Mouse (Mus musculus): ENCODE data around the gene Xirp1. TPM values are rescaled to one million over a fixed set of nuclear protein-coding genes. Genes with fewer than 3 reads are reported as not detected.

Gene Xirp1
- polyA plus RNA-seq, 1 experiment from 2014 or later: not detected

- Histone ChIP-seq H3K9me3 (ENCODE audit: control insufficient read depth, low read length) (no peaks in the 10 kb centered on the region), H3K4me2 (replicated peaks; ENCODE audit: low read depth, low read length) (no peak overlapping the region), H3K9ac (ENCODE audit: low read depth, low read length) (no peak overlapping the region), H3K27me3 (ENCODE audit: control insufficient read depth, insufficient read depth, low read length) (no peaks in the 10 kb centered on the region), H3K36me3 (ENCODE audit: control insufficient read depth, insufficient read depth, low read length) (no peaks in the 10 kb centered on the region), H3K4me1 (ENCODE audit: control insufficient read depth, insufficient read depth, low read length) (no peaks in the 10 kb centered on the region), H3K27ac (ENCODE audit: low read depth, low read length) (no peak overlapping the region), H3K4me3 (ENCODE audit: low read length) (no peak overlapping the region)
- 51% methylated on average over 8 of the region's 8 CpGs for WGBS
- ATAC-seq (ENCODE audit: low FRiP score, low TSS enrichment): no peak
Measured at GRCm38 (mm10) chr9:120054545-120055277, 31.3 kb upstream of the Xirp1 start.

DNA sequence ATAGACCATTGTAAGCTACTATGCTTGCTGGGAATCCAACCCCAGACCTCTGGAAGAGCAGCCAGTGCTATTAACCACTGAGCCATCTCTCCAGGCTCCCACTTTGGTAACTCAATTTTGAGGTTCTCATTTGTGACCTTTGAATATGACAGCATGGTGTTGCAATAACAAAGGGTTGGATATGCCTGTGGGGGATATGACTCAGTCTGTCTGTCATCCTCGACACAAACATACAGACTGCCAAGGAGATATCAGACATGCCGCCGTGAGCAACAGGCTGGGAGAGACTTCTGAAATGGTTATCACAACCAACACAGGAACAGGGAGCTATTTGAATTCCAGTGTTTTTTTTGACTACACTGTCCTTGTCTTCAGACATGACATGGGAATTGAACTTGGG, 26.0 kb upstream of the Xirp1 start:
- no peak for ATAC-seq (ENCODE audit: low FRiP score, low TSS enrichment)
- Histone ChIP-seq H3K36me3 (ENCODE audit: control insufficient read depth, insufficient read depth, low read length) (no peaks in the 10 kb centered on the region), H3K4me3 (ENCODE audit: low read length) (no peak overlapping the region), H3K27me3 (ENCODE audit: control insufficient read depth, insufficient read depth, low read length) (no peaks in the 10 kb centered on the region), H3K4me1 (ENCODE audit: control insufficient read depth, insufficient read depth, low read length) (no peaks in the 10 kb centered on the region), H3K4me2 (replicated peaks; ENCODE audit: low read depth, low read length) (no peak overlapping the region), H3K9ac (ENCODE audit: low read depth, low read length) (no peak overlapping the region), H3K9me3 (ENCODE audit: control insufficient read depth, low read length) (no peaks in the 10 kb centered on the region), H3K27ac (ENCODE audit: low read depth, low read length) (no peak overlapping the region)
- WGBS: 88% methylated on average over 3 of the region's 3 CpGs

DNA sequence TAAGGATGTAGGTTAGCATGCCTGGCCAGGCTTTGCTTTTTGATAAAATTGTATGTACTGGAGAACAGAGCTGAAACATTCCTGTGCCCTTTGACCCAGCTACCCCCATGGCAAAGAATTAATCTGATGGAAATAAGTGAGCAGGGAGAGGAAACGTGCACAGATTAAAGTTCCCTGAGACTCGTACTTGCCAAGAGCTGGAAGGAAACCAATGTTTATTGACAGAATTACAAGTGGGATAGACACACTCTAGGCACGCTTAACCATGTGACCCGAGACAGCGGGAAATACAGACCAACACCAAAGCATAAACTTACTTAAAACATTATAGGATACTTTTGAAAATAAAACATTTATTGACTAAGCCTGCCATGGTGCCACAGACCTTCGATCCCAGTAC, 25.1 kb upstream of the Xirp1 start:
- WGBS: 74% methylated on average over 6 of the region's 6 CpGs
- no peak for ATAC-seq (ENCODE audit: low FRiP score, low TSS enrichment)
- Histone ChIP-seq H3K36me3 (ENCODE audit: control insufficient read depth, insufficient read depth, low read length) (no peaks in the 10 kb centered on the region), H3K9ac (ENCODE audit: low read depth, low read length) (no peak overlapping the region), H3K9me3 (ENCODE audit: control insufficient read depth, low read length) (no peaks in the 10 kb centered on the region), H3K4me1 (ENCODE audit: control insufficient read depth, insufficient read depth, low read length) (no peaks in the 10 kb centered on the region), H3K27me3 (ENCODE audit: control insufficient read depth, insufficient read depth, low read length) (no peaks in the 10 kb centered on the region), H3K4me3 (ENCODE audit: low read length) (no peak overlapping the region), H3K4me2 (replicated peaks; ENCODE audit: low read depth, low read length) (no peak overlapping the region), H3K27ac (ENCODE audit: low read depth, low read length) (no peak overlapping the region)

- 82% methylated on average over 7 of the region's 7 CpGs for WGBS
- no peak overlapping the region for H3K27ac ChIP-seq (ENCODE audit: low read depth, low read length)
- no peak for ATAC-seq (ENCODE audit: low FRiP score, low TSS enrichment)
- no peaks in the 10 kb centered on the region for H3K4me1 ChIP-seq (ENCODE audit: control insufficient read depth, insufficient read depth, low read length)
- H3K27me3 ChIP-seq (ENCODE audit: control insufficient read depth, insufficient read depth, low read length): no peaks in the 10 kb centered on the region
- no peak overlapping the region for H3K4me2 ChIP-seq (replicated peaks; ENCODE audit: low read depth, low read length)
- H3K9ac ChIP-seq (ENCODE audit: low read depth, low read length): no peak overlapping the region
- no peaks in the 10 kb centered on the region for H3K9me3 ChIP-seq (ENCODE audit: control insufficient read depth, low read length)
- no peaks in the 10 kb centered on the region for H3K36me3 ChIP-seq (ENCODE audit: control insufficient read depth, insufficient read depth, low read length)
- H3K4me3 ChIP-seq (ENCODE audit: low read length): no peak overlapping the region
Measured at GRCm38 (mm10) chr9:120043115-120043514, 19.7 kb upstream of the Xirp1 start.

GRCm38 (mm10) chr9:120037414-120037813, 14.0 kb upstream of the Xirp1 start:
- 85% methylated on average over 7 of the region's 7 CpGs for WGBS
- H3K36me3 ChIP-seq (ENCODE audit: control insufficient read depth, insufficient read depth, low read length): no peaks in the 10 kb centered on the region
- no peak for ATAC-seq (ENCODE audit: low FRiP score, low TSS enrichment)

DNA sequence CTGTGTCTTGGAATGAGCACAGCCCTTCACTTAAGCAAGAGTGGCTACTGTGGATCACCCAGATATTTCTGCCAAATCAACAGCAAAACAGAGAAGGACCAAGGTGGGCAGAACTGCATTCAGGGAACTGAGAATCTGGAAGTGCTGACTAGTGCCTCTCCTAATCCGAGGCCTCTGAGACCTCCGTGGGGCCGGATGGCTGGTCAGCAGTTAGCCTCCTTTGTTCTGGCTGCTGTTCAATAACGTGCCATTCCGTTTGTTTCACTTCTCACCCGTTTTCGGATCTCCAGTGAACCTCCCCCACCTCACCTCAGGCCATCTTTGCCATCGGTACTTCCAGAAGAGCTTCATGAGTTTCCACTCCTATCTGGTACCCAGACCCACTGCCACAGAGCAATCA, 11.0 kb upstream of the Xirp1 start:
- Histone ChIP-seq H3K9me3 (ENCODE audit: control insufficient read depth, low read length) (no peaks in the 10 kb centered on the region), H3K27me3 (ENCODE audit: control insufficient read depth, insufficient read depth, low read length) (no peaks in the 10 kb centered on the region), H3K9ac (ENCODE audit: low read depth, low read length) (no peak overlapping the region), H3K4me3 (ENCODE audit: low read length) (no peak overlapping the region), H3K27ac (ENCODE audit: low read depth, low read length) (no peak overlapping the region), H3K4me1 (ENCODE audit: control insufficient read depth, insufficient read depth, low read length) (no peaks in the 10 kb centered on the region), H3K4me2 (replicated peaks; ENCODE audit: low read depth, low read length) (no peak overlapping the region), H3K36me3 (ENCODE audit: control insufficient read depth, insufficient read depth, low read length) (no peaks in the 10 kb centered on the region)
- 75% methylated on average over 8 of the region's 8 CpGs for WGBS
- no peak for ATAC-seq (ENCODE audit: low FRiP score, low TSS enrichment)

More at GRCm38 (mm10) chr9:120037414-120037813, 14.0 kb upstream of the Xirp1 start:
- H3K9ac ChIP-seq (ENCODE audit: low read depth, low read length): no peak overlapping the region
- H3K27me3 ChIP-seq (ENCODE audit: control insufficient read depth, insufficient read depth, low read length): no peaks in the 10 kb centered on the region
- no peak overlapping the region for H3K4me3 ChIP-seq (ENCODE audit: low read length)
- no peak overlapping the region for H3K4me2 ChIP-seq (replicated peaks; ENCODE audit: low read depth, low read length)
- H3K27ac ChIP-seq (ENCODE audit: low read depth, low read length): no peak overlapping the region
- no peaks in the 10 kb centered on the region for H3K4me1 ChIP-seq (ENCODE audit: control insufficient read depth, insufficient read depth, low read length)
- H3K9me3 ChIP-seq (ENCODE audit: control insufficient read depth, low read length): no peaks in the 10 kb centered on the region

DNA sequence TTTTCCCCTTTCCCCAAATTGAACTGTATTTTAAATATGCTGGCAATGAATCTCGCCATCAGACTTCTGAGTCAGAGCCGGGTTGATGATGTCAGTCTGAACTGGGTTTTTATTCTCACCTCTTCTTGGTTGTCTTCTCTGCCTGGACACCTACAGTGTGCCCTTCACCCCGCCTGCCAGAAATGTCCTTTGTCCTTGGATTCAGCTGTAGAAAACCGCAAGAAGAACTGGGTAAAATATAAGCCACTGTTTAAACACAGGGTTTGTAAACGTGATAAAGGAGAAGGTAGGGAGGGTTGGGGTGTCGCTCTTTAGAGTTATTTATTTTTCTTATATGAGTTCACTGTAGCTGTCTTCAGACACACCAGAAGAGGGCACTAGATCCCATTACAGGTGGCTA, 9.3 kb upstream of the Xirp1 start:
- Histone ChIP-seq H3K4me2 (replicated peaks; ENCODE audit: low read depth, low read length) (no peak overlapping the region), H3K36me3 (ENCODE audit: control insufficient read depth, insufficient read depth, low read length) (no peaks in the 10 kb centered on the region), H3K4me1 (ENCODE audit: control insufficient read depth, insufficient read depth, low read length) (no peaks in the 10 kb centered on the region), H3K27ac (ENCODE audit: low read depth, low read length) (no peak overlapping the region), H3K9me3 (ENCODE audit: control insufficient read depth, low read length) (no peaks in the 10 kb centered on the region), H3K9ac (ENCODE audit: low read depth, low read length) (no peak overlapping the region), H3K4me3 (ENCODE audit: low read length) (no peak overlapping the region), H3K27me3 (ENCODE audit: control insufficient read depth, insufficient read depth, low read length) (no peaks in the 10 kb centered on the region)
- ATAC-seq (ENCODE audit: low FRiP score, low TSS enrichment): no peak
- 87% methylated on average over 6 of the region's 6 CpGs for WGBS

DNA sequence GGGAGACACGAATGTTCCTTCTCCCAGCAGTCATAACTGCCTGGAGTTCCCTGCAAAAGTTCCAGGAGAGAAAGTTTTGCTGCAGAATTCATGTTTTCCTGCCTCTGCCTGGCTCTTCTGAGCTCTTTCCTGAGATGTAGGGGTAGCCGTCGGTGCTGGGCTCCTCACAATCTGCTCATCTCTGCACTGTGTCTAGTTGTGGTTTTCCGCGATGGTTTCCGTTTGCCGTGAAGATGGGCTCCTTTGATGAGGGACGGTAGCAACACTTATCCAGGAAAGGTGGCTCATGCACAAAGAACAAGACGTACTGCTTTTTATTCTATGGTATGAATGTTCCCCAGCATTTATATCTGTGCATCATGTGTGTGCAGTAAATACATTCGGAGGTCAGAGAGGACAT, 7.0 kb upstream of the Xirp1 start:
- H3K4me1 ChIP-seq (ENCODE audit: control insufficient read depth, insufficient read depth, low read length): no peaks in the 10 kb centered on the region
- H3K4me3 ChIP-seq (ENCODE audit: low read length): no peak overlapping the region
- H3K9ac ChIP-seq (ENCODE audit: low read depth, low read length): no peak overlapping the region
- H3K9me3 ChIP-seq (ENCODE audit: control insufficient read depth, low read length): no peaks in the 10 kb centered on the region
- no peaks in the 10 kb centered on the region for H3K27me3 ChIP-seq (ENCODE audit: control insufficient read depth, insufficient read depth, low read length)
- H3K4me2 ChIP-seq (replicated peaks; ENCODE audit: low read depth, low read length): no peak overlapping the region
- no peak for ATAC-seq (ENCODE audit: low FRiP score, low TSS enrichment)
- no peak overlapping the region for H3K27ac ChIP-seq (ENCODE audit: low read depth, low read length)
- H3K36me3 ChIP-seq (ENCODE audit: control insufficient read depth, insufficient read depth, low read length): no peaks in the 10 kb centered on the region
- 86% methylated on average over 10 of the region's 10 CpGs for WGBS

GRCm38 (mm10) chr9:120029880-120030279, 6.5 kb upstream of the Xirp1 start:
- H3K9ac ChIP-seq (ENCODE audit: low read depth, low read length): no peak overlapping the region
- H3K4me3 ChIP-seq (ENCODE audit: low read length): no peak overlapping the region
- no peaks in the 10 kb centered on the region for H3K9me3 ChIP-seq (ENCODE audit: control insufficient read depth, low read length)
- no peak for ATAC-seq (ENCODE audit: low FRiP score, low TSS enrichment)
- 94% methylated on average over 6 of the region's 6 CpGs for WGBS
- no peaks in the 10 kb centered on the region for H3K4me1 ChIP-seq (ENCODE audit: control insufficient read depth, insufficient read depth, low read length)
- no peak overlapping the region for H3K27ac ChIP-seq (ENCODE audit: low read depth, low read length)
- H3K4me2 ChIP-seq (replicated peaks; ENCODE audit: low read depth, low read length): no peak overlapping the region
- H3K27me3 ChIP-seq (ENCODE audit: control insufficient read depth, insufficient read depth, low read length): no peaks in the 10 kb centered on the region
- no peaks in the 10 kb centered on the region for H3K36me3 ChIP-seq (ENCODE audit: control insufficient read depth, insufficient read depth, low read length)
